Mouse (Mus musculus): Measurements from ENCODE around the gene Hecw2. TPM values are rescaled to one million over a fixed set of nuclear protein-coding genes. Genes with fewer than 3 reads are reported as not detected.

The Hecw2 gene
- polyA plus RNA-seq, 1 experiment = 9.0 TPM

DNA sequence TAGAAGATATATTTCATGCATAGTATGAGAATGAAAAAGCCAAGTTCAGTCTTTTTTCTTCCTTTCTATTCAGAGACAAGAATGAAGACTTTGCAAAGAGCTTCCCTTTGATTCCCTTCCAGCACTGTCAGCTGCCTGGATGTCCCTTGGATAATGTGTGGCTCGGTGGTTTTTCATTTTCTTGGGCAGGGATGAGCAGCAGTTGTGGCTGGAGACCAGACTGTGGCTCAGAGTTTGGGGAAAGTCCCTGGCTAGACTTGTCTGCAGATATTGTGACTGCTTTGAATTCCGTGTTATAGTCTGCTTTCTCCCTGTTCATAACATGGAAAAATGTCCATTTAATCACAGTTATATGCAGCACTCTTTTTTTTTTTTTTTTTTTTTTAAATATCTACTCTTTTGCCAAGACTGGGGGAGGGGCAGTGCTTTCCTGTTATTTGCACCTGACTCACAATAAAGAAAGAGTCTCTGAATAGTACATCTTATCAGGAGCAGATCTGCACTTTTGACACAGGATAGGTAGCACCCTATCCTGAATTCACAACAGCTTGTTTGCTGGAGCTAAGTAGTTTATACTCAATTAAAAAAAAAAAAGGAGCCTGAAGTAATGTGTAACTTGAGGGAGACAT is 380.8 kb downstream of the Hecw2 start:
- Histone ChIP-seq H3K27me3 (ENCODE audit: control insufficient read depth, insufficient read depth, low read length) (no peaks in the 10 kb centered on the region), H3K27ac (ENCODE audit: insufficient read depth, low read length) (no peak overlapping the region), H3K4me3 (replicated peaks; ENCODE audit: insufficient read depth, low read depth, low read length) (no peak overlapping the region), H3K4me1 (ENCODE audit: control insufficient read depth, insufficient read depth, low read length) (no peaks in the 10 kb centered on the region; the same call in 1 of the 2 replicates)
- 20% methylated on average over 2 of the region's 2 CpGs for WGBS
- no peak for DNase-seq
- TF ChIP-seq CTCF (IDR thresholded peaks at IDR 0.05; ENCODE audit: borderline replicate concordance, insufficient read depth, low read depth, low read length) (no peak), POLR2A (IDR thresholded peaks at IDR 0.05; ENCODE audit: borderline replicate concordance, insufficient read depth, low read length) (no peak)

DNA sequence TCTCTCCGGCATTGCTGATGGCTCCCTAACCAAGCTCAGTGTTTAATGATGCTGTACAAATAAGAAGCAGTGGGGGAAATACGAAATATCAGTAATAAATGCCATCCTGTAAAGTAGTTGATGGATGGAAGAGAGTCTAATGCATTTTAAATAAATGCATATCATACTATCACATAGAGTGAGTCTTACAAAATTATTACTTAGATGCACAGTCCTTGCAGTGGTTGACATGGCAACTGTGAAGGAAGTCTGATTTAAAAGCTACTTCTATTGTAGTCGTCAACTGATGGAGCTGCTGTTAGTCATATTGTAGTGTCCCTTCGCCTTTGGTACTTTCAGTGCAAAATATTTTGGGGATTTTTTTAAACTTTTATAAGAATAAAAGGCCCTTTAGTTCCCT is 383.0 kb downstream of the Hecw2 start:
- no peak overlapping the region for H3K4me3 ChIP-seq (replicated peaks; ENCODE audit: insufficient read depth, low read depth, low read length)
- no peak overlapping the region for H3K27ac ChIP-seq (ENCODE audit: insufficient read depth, low read length)
- DNase-seq = no peak
- no peaks in the 10 kb centered on the region for H3K27me3 ChIP-seq (ENCODE audit: control insufficient read depth, insufficient read depth, low read length)
- WGBS = 91% methylated on average over 4 of the region's 4 CpGs
- TF ChIP-seq POLR2A (IDR thresholded peaks at IDR 0.05; ENCODE audit: borderline replicate concordance, insufficient read depth, low read length) = no peak
- TF ChIP-seq CTCF (IDR thresholded peaks at IDR 0.05; ENCODE audit: borderline replicate concordance, insufficient read depth, low read depth, low read length) = no peak
- no peaks in the 10 kb centered on the region; the same call in 1 of the 2 replicates for H3K4me1 ChIP-seq (ENCODE audit: control insufficient read depth, insufficient read depth, low read length)

DNA sequence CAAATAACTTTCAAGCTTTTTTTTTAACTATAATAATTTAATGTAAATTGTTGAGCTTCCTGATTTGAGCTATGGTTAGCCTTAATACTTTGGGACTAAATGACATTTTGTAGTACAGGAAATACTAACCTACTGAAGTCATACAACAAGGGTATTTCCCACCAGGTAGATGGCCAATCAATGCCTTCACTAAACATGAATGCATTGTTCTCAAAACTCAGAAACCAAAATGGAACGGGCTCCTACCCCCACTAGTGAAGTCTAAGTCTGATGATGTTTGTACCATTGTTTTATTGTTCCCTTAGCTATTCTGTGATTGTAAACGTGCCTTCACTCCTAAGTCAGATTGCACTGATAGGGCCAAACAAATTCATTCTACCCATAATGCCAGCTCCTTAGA is 386.7 kb downstream of the Hecw2 start:
- Histone ChIP-seq H3K4me3 (replicated peaks; ENCODE audit: insufficient read depth, low read depth, low read length) (no peak overlapping the region), H3K4me1 (ENCODE audit: control insufficient read depth, insufficient read depth, low read length) (no peaks in the 10 kb centered on the region), H3K27ac (ENCODE audit: insufficient read depth, low read length) (no peak overlapping the region), H3K27me3 (ENCODE audit: control insufficient read depth, insufficient read depth, low read length) (no peaks in the 10 kb centered on the region)
- DNase-seq = no peak
- WGBS = 83% methylated on average over 2 of the region's 2 CpGs
- no peak for TF ChIP-seq POLR2A (IDR thresholded peaks at IDR 0.05; ENCODE audit: borderline replicate concordance, insufficient read depth, low read length)
- TF ChIP-seq CTCF (IDR thresholded peaks at IDR 0.05; ENCODE audit: borderline replicate concordance, insufficient read depth, low read depth, low read length) = no peak

DNA sequence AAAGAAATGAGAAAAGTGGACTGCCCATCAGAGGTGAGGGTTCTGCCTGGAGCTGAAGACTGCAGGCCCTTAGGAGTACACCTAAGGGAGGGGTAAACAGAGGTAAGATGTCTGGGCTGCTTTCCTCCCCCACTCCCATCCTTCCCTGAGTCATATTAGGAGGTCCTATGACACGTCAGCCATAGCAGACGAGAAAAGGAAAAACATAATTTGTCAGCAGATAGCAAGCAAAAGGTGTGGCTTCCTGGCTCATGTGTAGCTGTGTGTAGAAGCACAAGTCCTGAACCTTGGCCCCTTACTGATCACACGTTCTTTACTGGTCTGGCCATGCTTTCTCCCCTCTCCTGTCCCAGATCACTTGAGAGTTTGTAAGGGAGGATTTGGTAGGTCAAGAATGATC is 397.2 kb downstream of the Hecw2 start:
- Histone ChIP-seq H3K4me3 (replicated peaks; ENCODE audit: insufficient read depth, low read depth, low read length) (no peak overlapping the region), H3K27ac (ENCODE audit: insufficient read depth, low read length) (no peak overlapping the region), H3K4me1 (ENCODE audit: control insufficient read depth, insufficient read depth, low read length) (no peaks in the 10 kb centered on the region), H3K27me3 (ENCODE audit: control insufficient read depth, insufficient read depth, low read length) (no peaks in the 10 kb centered on the region)
- 80% methylated on average over 3 of the region's 3 CpGs for WGBS
- DNase-seq = no peak
- TF ChIP-seq POLR2A (IDR thresholded peaks at IDR 0.05; ENCODE audit: borderline replicate concordance, insufficient read depth, low read length) = no peak
- TF ChIP-seq CTCF (IDR thresholded peaks at IDR 0.05; ENCODE audit: borderline replicate concordance, insufficient read depth, low read depth, low read length) = no peak

DNA sequence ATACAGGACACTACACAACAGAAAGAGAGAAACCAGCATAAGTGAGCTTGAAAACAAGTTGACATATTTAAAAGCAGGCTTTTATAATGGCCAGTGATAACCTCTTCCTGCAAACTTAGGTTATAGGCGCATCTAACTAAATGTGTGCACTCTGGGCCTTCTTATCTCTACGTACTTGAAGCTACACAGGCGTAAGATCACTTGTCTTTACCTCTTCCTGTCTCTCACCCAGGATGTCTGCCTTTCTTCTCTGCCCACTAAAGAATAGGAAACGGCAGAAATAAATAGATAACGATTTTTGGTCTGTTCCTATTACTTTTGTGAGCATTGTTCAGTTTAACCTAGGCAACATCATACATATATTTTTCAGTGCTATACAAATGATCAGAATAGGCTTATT is 397.9 kb downstream of the Hecw2 start:
- 94% methylated on average over 5 of the region's 5 CpGs for WGBS
- Histone ChIP-seq H3K4me1 (ENCODE audit: control insufficient read depth, insufficient read depth, low read length) (no peaks in the 10 kb centered on the region), H3K4me3 (replicated peaks; ENCODE audit: insufficient read depth, low read depth, low read length) (no peak overlapping the region), H3K27ac (ENCODE audit: insufficient read depth, low read length) (no peak overlapping the region), H3K27me3 (ENCODE audit: control insufficient read depth, insufficient read depth, low read length) (no peaks in the 10 kb centered on the region)
- TF ChIP-seq POLR2A (IDR thresholded peaks at IDR 0.05; ENCODE audit: borderline replicate concordance, insufficient read depth, low read length) (no peak), CTCF (IDR thresholded peaks at IDR 0.05; ENCODE audit: borderline replicate concordance, insufficient read depth, low read depth, low read length) (no peak)
- DNase-seq = no peak

DNA sequence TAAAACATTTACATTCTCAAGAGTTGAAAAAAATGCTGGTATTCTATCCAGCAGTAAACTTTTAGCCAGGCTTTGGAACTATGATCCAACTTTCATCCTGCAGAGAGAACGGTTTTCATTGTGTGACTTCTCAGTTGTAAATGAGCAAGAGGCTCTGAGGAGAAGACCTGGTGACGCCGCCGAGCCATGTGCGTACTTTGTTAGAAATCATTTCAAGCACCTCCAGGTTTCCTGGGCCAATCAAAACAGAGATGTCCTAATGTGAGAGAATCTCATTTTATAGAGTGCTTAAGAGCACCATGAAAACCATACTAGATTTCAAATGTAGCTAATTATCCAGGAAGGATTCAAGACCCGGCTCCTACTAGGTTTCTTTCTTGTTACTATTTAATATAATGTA is 398.7 kb downstream of the Hecw2 start:
- WGBS = 91% methylated on average over 6 of the region's 6 CpGs

DNA sequence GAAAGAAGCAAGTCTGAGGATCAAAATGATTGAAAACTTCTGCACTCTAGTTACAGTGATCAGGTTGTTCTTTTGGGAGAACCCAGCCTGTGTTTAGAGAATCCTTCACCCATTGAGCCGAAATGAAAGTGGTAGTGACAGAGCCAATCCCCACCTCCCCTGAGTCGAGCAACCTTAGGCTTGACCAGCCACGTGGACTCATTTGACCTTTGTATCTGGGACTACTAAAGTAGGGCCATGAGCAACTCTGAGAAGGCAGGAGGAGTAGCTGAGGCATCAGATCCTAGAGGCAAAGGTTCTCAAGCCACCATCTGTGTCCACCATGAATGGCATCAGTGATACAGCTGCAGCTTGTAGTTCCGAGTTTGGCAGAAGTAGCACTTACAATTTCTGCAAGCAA is 399.4 kb downstream of the Hecw2 start:
- no peaks in the 10 kb centered on the region for H3K4me1 ChIP-seq (ENCODE audit: control insufficient read depth, insufficient read depth, low read length)
- WGBS = 74% methylated on average over 4 of the region's 4 CpGs
- DNase-seq = no peak
- no peak overlapping the region for H3K27ac ChIP-seq (ENCODE audit: insufficient read depth, low read length)
- H3K27me3 ChIP-seq (ENCODE audit: control insufficient read depth, insufficient read depth, low read length) = no peaks in the 10 kb centered on the region
- no peak for TF ChIP-seq POLR2A (IDR thresholded peaks at IDR 0.05; ENCODE audit: borderline replicate concordance, insufficient read depth, low read length)
- TF ChIP-seq CTCF (IDR thresholded peaks at IDR 0.05; ENCODE audit: borderline replicate concordance, insufficient read depth, low read depth, low read length) = no peak
- H3K4me3 ChIP-seq (replicated peaks; ENCODE audit: insufficient read depth, low read depth, low read length) = no peak overlapping the region

More for the DNA sequence above, 398.7 kb downstream of the Hecw2 start:
- Histone ChIP-seq H3K4me1 (ENCODE audit: control insufficient read depth, insufficient read depth, low read length) (no peaks in the 10 kb centered on the region), H3K27ac (ENCODE audit: insufficient read depth, low read length) (no peak overlapping the region), H3K27me3 (ENCODE audit: control insufficient read depth, insufficient read depth, low read length) (no peaks in the 10 kb centered on the region), H3K4me3 (replicated peaks; ENCODE audit: insufficient read depth, low read depth, low read length) (no peak overlapping the region)
- TF ChIP-seq CTCF (IDR thresholded peaks at IDR 0.05; ENCODE audit: borderline replicate concordance, insufficient read depth, low read depth, low read length) (no peak), POLR2A (IDR thresholded peaks at IDR 0.05; ENCODE audit: borderline replicate concordance, insufficient read depth, low read length) (no peak)
- no peak for DNase-seq

DNA sequence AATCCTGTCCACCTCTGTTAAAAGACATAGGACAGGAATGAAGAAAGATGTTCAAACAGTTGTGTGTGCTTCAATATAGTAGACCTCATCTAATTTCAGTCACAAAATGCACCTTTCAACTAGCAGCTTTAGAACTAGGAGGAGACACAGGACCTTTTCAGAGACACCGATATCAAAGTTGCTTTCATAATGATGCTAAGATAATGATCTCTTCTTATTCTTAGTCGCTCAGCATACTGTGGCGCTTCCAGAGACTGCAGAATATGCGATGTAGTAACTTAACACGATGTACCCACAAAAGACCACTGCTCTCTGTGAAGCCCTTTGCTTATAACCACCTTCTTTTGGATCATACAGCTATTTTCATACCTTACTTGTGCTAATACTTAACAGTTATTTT is 399.9 kb downstream of the Hecw2 start:
- no peaks in the 10 kb centered on the region for H3K4me1 ChIP-seq (ENCODE audit: control insufficient read depth, insufficient read depth, low read length)
- H3K4me3 ChIP-seq (replicated peaks; ENCODE audit: insufficient read depth, low read depth, low read length) = no peak overlapping the region
- DNase-seq = no peak
- no peak for TF ChIP-seq CTCF (IDR thresholded peaks at IDR 0.05; ENCODE audit: borderline replicate concordance, insufficient read depth, low read depth, low read length)
- TF ChIP-seq POLR2A (IDR thresholded peaks at IDR 0.05; ENCODE audit: borderline replicate concordance, insufficient read depth, low read length) = no peak
- WGBS = 95% methylated on average over 5 of the region's 5 CpGs
- no peaks in the 10 kb centered on the region for H3K27me3 ChIP-seq (ENCODE audit: control insufficient read depth, insufficient read depth, low read length)
- H3K27ac ChIP-seq (ENCODE audit: insufficient read depth, low read length) = no peak overlapping the region
